Comparison of ENCODE assay signal across 9 mouse cellular contexts in genomic region chrX:143058829-143059228, GRCm38 (mm10). TPM values are rescaled to one million over a fixed set of nuclear protein-coding genes. Genes with fewer than 3 reads are reported as not detected.
DNase-seq lines count a peak whose midpoint lies in the region; ATAC-seq and TF ChIP-seq lines count a peak whose summit lies in the region.
"Had no signal": no experiment of that assay in that cellular context is flagged by ENCODE, and none has a peak within 500 bp of the region (broad histone marks: within the 10 kb centered on the region; RNA-seq: fewer than 3 reads in every experiment).

No protein-coding gene starts in this region.

- 0 out of 2 replicates have a peak, but pooled peaks cover 8% of the 10 kb centered on the region for H3K27me3 ChIP-seq in heart, embryonic 15.5 days
- H3K27me3 ChIP-seq in liver, embryonic 14.5 days (ENCODE audit: control insufficient read depth, insufficient read depth, low read length) = peaks cover 4% of the 10 kb centered on the region
- H3K27me3 ChIP-seq in neural tube, embryonic 11.5 days (ENCODE audit: control insufficient read depth, insufficient read depth, low read length) = no peaks in the 10 kb centered on the region
- H3K27me3 ChIP-seq in stomach, embryonic 15.5 days (replicated peaks) = no peaks in the 10 kb centered on the region

- DNase-seq in CD4-positive, CD25-positive, alpha-beta regulatory T cell, adult 2 months (ENCODE audit: low read depth, low spot score) = peak; percentile 74
- peak; percentile 80 for DNase-seq in brain, embryonic 14.5 days (ENCODE audit: low read depth)
- DNase-seq in kidney, postnatal 14 days = peak; percentile 65
- DNase-seq in liver, embryonic 14.5 days (ENCODE audit: low read depth in 3 of 3, low spot score in 3 of 3) = peak in 2 of 3 experiments; percentile 10 to 20
- DNase-seq in neural tube, embryonic 11.5 days (ENCODE audit: low spot score) = peak; percentile 73

- TF ChIP-seq POLR2A in brain, embryonic 14.5 days (IDR thresholded peaks at IDR 0.05; ENCODE audit: borderline replicate concordance, extremely low read depth, insufficient read depth, insufficient read length, poor library complexity, severe bottlenecking) = no peak

- H3K9me3 ChIP-seq in heart, embryonic 15.5 days (replicated peaks) = no peaks in the 10 kb centered on the region
- no peaks in the 10 kb centered on the region for H3K9me3 ChIP-seq in liver, embryonic 14.5 days (ENCODE audit: control insufficient read depth, low read length)
- no peaks in the 10 kb centered on the region for H3K9me3 ChIP-seq in neural tube, embryonic 11.5 days (ENCODE audit: control insufficient read depth, low read length)
- no peaks in the 10 kb centered on the region for H3K9me3 ChIP-seq in stomach, embryonic 15.5 days

- H3K4me2 ChIP-seq in heart, embryonic 15.5 days = peak overlapping the region; percentile 60
- H3K4me2 ChIP-seq in liver, embryonic 14.5 days (ENCODE audit: low read depth) = 0 out of 2 replicates have a peak overlapping the region, but pooled peaks have one; percentile 8
- H3K4me2 ChIP-seq in neural tube, embryonic 11.5 days (ENCODE audit: low read depth) = 0 out of 2 replicates have a peak overlapping the region, but pooled peaks have one; percentile 19
- peak overlapping the region; percentile 49 for H3K4me2 ChIP-seq in stomach, embryonic 15.5 days

- ATAC-seq in erythroid progenitor cell, adult 5-6 weeks (replicated peaks; ENCODE audit: low FRiP score, poor library complexity, severe bottlenecking) = peak; percentile 65
- ATAC-seq in heart, embryonic 15.5 days (replicated peaks; ENCODE audit: insufficient number of reproducible peaks, insufficient read depth, low FRiP score, low read depth) = no peak; the same call in 1 of the 2 replicates
- no peak for ATAC-seq in liver, embryonic 14.5 days (ENCODE audit: insufficient read depth)
- ATAC-seq in neural tube, embryonic 11.5 days (ENCODE audit: insufficient read depth, low FRiP score, low TSS enrichment) = no peak
- no peak; the same call in 1 of the 2 replicates for ATAC-seq in stomach, embryonic 15.5 days (ENCODE audit: insufficient read depth, low FRiP score, low read depth)

- TF ChIP-seq CTCF in brain, embryonic 14.5 days (IDR thresholded peaks at IDR 0.05; ENCODE audit: borderline replicate concordance, extremely low read depth, insufficient read depth, insufficient read length) = peak; percentile 93
- peak; percentile 96 for TF ChIP-seq CTCF in liver, embryonic 14.5 days (IDR thresholded peaks at IDR 0.05; ENCODE audit: low read depth)

- H3K9ac ChIP-seq in heart, embryonic 15.5 days = no peak overlapping the region
- no peak overlapping the region for H3K9ac ChIP-seq in liver, embryonic 14.5 days (replicated peaks)
- H3K9ac ChIP-seq in neural tube, embryonic 11.5 days (ENCODE audit: low read length) = no peak overlapping the region
- no peak overlapping the region for H3K9ac ChIP-seq in stomach, embryonic 15.5 days

- peak overlapping the region; percentile 35 for H3K4me3 ChIP-seq in heart, embryonic 15.5 days
- no peak overlapping the region for H3K4me3 ChIP-seq in liver, embryonic 14.5 days (ENCODE audit: insufficient read depth in 1 of 2, low read depth in 2 of 2, low read length in 2 of 2)
- H3K4me3 ChIP-seq in neural tube, embryonic 11.5 days (ENCODE audit: low read depth, low read length) = no peak overlapping the region
- no peak overlapping the region for H3K4me3 ChIP-seq in stomach, embryonic 15.5 days (replicated peaks)
- H3K4me3 ChIP-seq: erythroblast, embryonic 14.5 days had no signal

- no peak for TF ChIP-seq EP300 in liver, embryonic 14.5 days (IDR thresholded peaks at IDR 0.05; ENCODE audit: low read depth)

- H3K4me1 ChIP-seq in heart, embryonic 15.5 days (replicated peaks) = no peaks in the 10 kb centered on the region
- H3K4me1 ChIP-seq in liver, embryonic 14.5 days (replicated peaks; ENCODE audit: control insufficient read depth in 2 of 2, insufficient read depth in 2 of 2, low read length in 1 of 2) = no peaks in the 10 kb centered on the region
- H3K4me1 ChIP-seq in neural tube, embryonic 11.5 days (ENCODE audit: control insufficient read depth, insufficient read depth, low read length) = no peaks in the 10 kb centered on the region
- no peaks in the 10 kb centered on the region for H3K4me1 ChIP-seq in stomach, embryonic 15.5 days

- 16% methylated on average over 12 of the region's 12 CpGs for WGBS in heart, embryonic 15.5 days
- 5% methylated on average over 12 of the region's 12 CpGs for WGBS in liver, embryonic 14.5 days (ENCODE audit: insufficient replicate concordance)
- WGBS in neural tube, embryonic 11.5 days = 13% methylated on average over 12 of the region's 12 CpGs
- WGBS in stomach, embryonic 15.5 days = 15% methylated on average over 12 of the region's 12 CpGs

- no peak overlapping the region for H3K27ac ChIP-seq in heart, embryonic 15.5 days
- H3K27ac ChIP-seq in liver, embryonic 14.5 days = no peak overlapping the region
- no peak overlapping the region for H3K27ac ChIP-seq in neural tube, embryonic 11.5 days (ENCODE audit: low read depth, low read length)
- H3K27ac ChIP-seq in stomach, embryonic 15.5 days = no peak overlapping the region

- no peaks in the 10 kb centered on the region for H3K36me3 ChIP-seq in heart, embryonic 15.5 days
- H3K36me3 ChIP-seq in liver, embryonic 14.5 days (replicated peaks; ENCODE audit: control insufficient read depth, insufficient read depth, low read depth) = no peaks in the 10 kb centered on the region
- no peaks in the 10 kb centered on the region for H3K36me3 ChIP-seq in neural tube, embryonic 11.5 days (ENCODE audit: control insufficient read depth, insufficient read depth, low read length)
- H3K36me3 ChIP-seq in stomach, embryonic 15.5 days = no peaks in the 10 kb centered on the region

RNA-seq across cellular contexts. Expression of gene Rtl9, which starts 40.6 kb away (rescaled TPM):
- polyA plus RNA-seq in brain, embryonic 14.5 days (2012; rRNA removed) = 0.85 and 1.5 TPM in 2 replicates
- not detected in 2 replicates for total RNA-seq in erythroid progenitor cell, adult 5-6 weeks (2015; ENCODE audit: low replicate concordance)
- total RNA-seq in erythroid progenitor cell, adult 5-6 weeks (2017; ENCODE audit: low replicate concordance) = not detected in 2 replicates
- polyA plus RNA-seq in heart, embryonic 15.5 days (2015; fragmentation: Nextera tagmentation; extraction: Ambion mirVana) = 0.11 and 0.15 TPM in 2 replicates
- polyA plus RNA-seq in liver, embryonic 14.5 days (2012; rRNA removed) = 0.02 TPM in 1 of 2 replicates, not detected in the other
- not detected in 2 replicates for polyA plus RNA-seq in liver, embryonic 14.5 days (2014; fragmentation: Nextera tagmentation; extraction: Ambion mirVana)
- 0.19 and 0.28 TPM in 2 replicates for polyA plus RNA-seq in neural tube, embryonic 11.5 days (2014; fragmentation: Nextera tagmentation; extraction: Ambion mirVana)
- 0.66 and 0.71 TPM in 2 replicates for polyA plus RNA-seq in stomach, embryonic 15.5 days (2015; fragmentation: Nextera tagmentation; extraction: Ambion mirVana)
- polyA plus RNA-seq: erythroblast, embryonic 14.5 days had no signal

Comparison
In these comparisons a context has a peak if more than half of its experiments do, and no peak if none do; other contexts are left out.
1. DNase-seq: peak in every context shown above with its lines; median percentile 80 in brain, embryonic 14.5 days; 74 in CD4-positive, CD25-positive, alpha-beta regulatory T cell, adult 2 months; 73 in neural tube, embryonic 11.5 days; 65 in kidney, postnatal 14 days; 15 in liver, embryonic 14.5 days.
2. H3K4me2 ChIP-seq: peak in every context shown above with its lines; median percentile 60 in heart, embryonic 15.5 days; 49 in stomach, embryonic 15.5 days; 19 in neural tube, embryonic 11.5 days; 8 in liver, embryonic 14.5 days.